Mouse (Mus musculus): ENCODE measurements around the gene Hmcn2. TPM values are rescaled to one million over a fixed set of nuclear protein-coding genes. Genes with fewer than 3 reads are reported as not detected.

Gene Hmcn2
- total and polyA plus RNA-seq, 2 experiments from 2014 or later, result 0.54 to 0.68 TPM

DNA sequence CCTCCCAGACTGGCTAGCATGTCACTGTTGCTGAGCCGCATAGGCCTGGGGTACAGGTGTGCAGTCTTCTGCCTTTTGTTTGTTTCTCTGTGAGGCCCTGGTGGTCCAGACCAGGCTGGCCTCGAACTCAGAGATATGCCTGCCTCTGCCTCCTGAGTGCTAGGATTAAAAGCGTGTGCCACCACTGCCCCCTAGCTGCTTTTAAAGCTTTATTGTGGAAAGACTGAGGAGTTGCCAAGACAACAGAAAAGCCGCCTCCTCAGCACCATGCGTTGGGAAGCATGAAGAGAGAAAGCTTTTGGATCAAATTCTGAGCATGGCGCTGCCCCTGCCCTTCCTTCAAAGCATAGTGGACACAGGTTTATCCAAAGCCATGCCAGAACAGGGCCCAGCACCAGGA, 194.6 kb downstream of the Hmcn2 start:
- H3K36me3 ChIP-seq (ENCODE audit: insufficient read depth, low read length), result no peaks in the 10 kb centered on the region
- DNase-seq (ENCODE audit: low spot score) (no peak), ATAC-seq (no peak)

More for the DNA sequence above, 194.6 kb downstream of the Hmcn2 start:
- H3K27ac ChIP-seq, result no peak overlapping the region
- no peak overlapping the region for H3K4me2 ChIP-seq (ENCODE audit: low read depth, low read length)
- no peak overlapping the region for H3K4me3 ChIP-seq (ENCODE audit: low read length)
- no peak overlapping the region for H3K9ac ChIP-seq (replicated peaks; ENCODE audit: low read length)
- no peak for TF ChIP-seq CTCF (IDR thresholded peaks at IDR 0.05; ENCODE audit: low read depth)
- 0 out of 2 replicates have a peak, but pooled peaks cover 2% of the 10 kb centered on the region for H3K27me3 ChIP-seq (ENCODE audit: insufficient read depth, low read length)
- 90% methylated on average over 6 of the region's 6 CpGs for WGBS
- no peaks in the 10 kb centered on the region for H3K9me3 ChIP-seq (ENCODE audit: low read length)
- H3K4me1 ChIP-seq (ENCODE audit: insufficient read depth, low read length), result no peaks in the 10 kb centered on the region

Other genes starting within 250 kb of the Hmcn2 start
- 20.1 and 24.1 TPM in 2 replicates for gene Fnbp1, start 172.4 kb upstream of the Hmcn2 start, total RNA-seq (2014; rRNA removed)
- 31.0 and 32.1 TPM in 2 replicates for gene Fnbp1, start 172.4 kb upstream of the Hmcn2 start, polyA plus RNA-seq (2015; fragmentation: Nextera tagmentation; extraction: Ambion mirVana)
- 49.3 and 52.9 TPM in 2 replicates for gene Gpr107, start 162.1 kb upstream of the Hmcn2 start, total RNA-seq (2014; rRNA removed)
- gene Gpr107, start 162.1 kb upstream of the Hmcn2 start, polyA plus RNA-seq (2015; fragmentation: Nextera tagmentation; extraction: Ambion mirVana), result 28.2 and 31.9 TPM in 2 replicates
- 185 and 190 TPM in 2 replicates for gene Ncs1, start 68.6 kb upstream of the Hmcn2 start, total RNA-seq (2014; rRNA removed)
- 162 and 167 TPM in 2 replicates for gene Ncs1, start 68.6 kb upstream of the Hmcn2 start, polyA plus RNA-seq (2015; fragmentation: Nextera tagmentation; extraction: Ambion mirVana)
- gene Ass1, start 155.8 kb downstream of the Hmcn2 start, total RNA-seq (2014; rRNA removed), result 25.3 and 33.3 TPM in 2 replicates
- gene Ass1, start 155.8 kb downstream of the Hmcn2 start, polyA plus RNA-seq (2015; fragmentation: Nextera tagmentation; extraction: Ambion mirVana), result 28.9 and 29.0 TPM in 2 replicates

Measured in hindbrain, postnatal 0 days (tissue).